ENCODE assay signal across 9 mouse cellular contexts in genomic region chr5:33297164-33297563, GRCm38 (mm10). TPM values are rescaled to one million over a fixed set of nuclear protein-coding genes. Genes with fewer than 3 reads are reported as not detected.
DNase-seq lines count a peak whose midpoint lies in the region; ATAC-seq and TF ChIP-seq lines count a peak whose summit lies in the region.
"Had no signal": no experiment of that assay in that cellular context is flagged by ENCODE, and none has a peak within 500 bp of the region (broad histone marks: within the 10 kb centered on the region; RNA-seq: fewer than 3 reads in every experiment).

No protein-coding gene starts in this region.

- H3K27ac ChIP-seq in CH12.LX (ENCODE audit: insufficient read depth, low read depth) = no peak overlapping the region
- no peak overlapping the region for H3K27ac ChIP-seq in lung, embryonic 14.5 days (ENCODE audit: low read depth)
- H3K27ac ChIP-seq: embryonic facial prominence, embryonic 12.5 days; liver, embryonic 15.5 days had no signal

- WGBS in lung, embryonic 14.5 days = 69% methylated on average over 6 of the region's 6 CpGs

- no peak overlapping the region for H3K9ac ChIP-seq in CH12.LX (ENCODE audit: insufficient read depth, low read depth)
- H3K9ac ChIP-seq in lung, embryonic 14.5 days = no peak overlapping the region
- H3K9ac ChIP-seq: embryonic facial prominence, embryonic 12.5 days; liver, embryonic 15.5 days had no signal

- no peak overlapping the region for H3K4me2 ChIP-seq in CH12.LX (ENCODE audit: insufficient read depth, low read depth, poor library complexity, severe bottlenecking)
- no peak overlapping the region for H3K4me2 ChIP-seq in lung, embryonic 14.5 days
- H3K4me2 ChIP-seq: embryonic facial prominence, embryonic 12.5 days; liver, embryonic 15.5 days had no signal

- H3K4me3 ChIP-seq in CH12.LX (replicated peaks in 1 of 3; ENCODE audit: low read depth in 2 of 3, low read length in 2 of 3, poor library complexity in 1 of 3) = no peak overlapping the region
- H3K4me3 ChIP-seq in lung, embryonic 14.5 days (ENCODE audit: low read depth, low read length) = no peak overlapping the region
- H3K4me3 ChIP-seq: embryonic facial prominence, embryonic 12.5 days; liver, embryonic 15.5 days had no signal

- DNase-seq in heart, postnatal 10 days = peak; percentile 5 to 16
- DNase-seq in heart, postnatal 14 days = no peak
- DNase-seq in CH12.LX (ENCODE audit: extremely low read depth) = peak; percentile 34
- no peak for DNase-seq in Patski (ENCODE audit: low read depth, low spot score)
- peak; percentile 35 for DNase-seq in lung, embryonic 14.5 days
- DNase-seq in MN1 (ENCODE audit: low spot score) = no peak
- no peak for DNase-seq in left cerebral cortex, adult 18-20 months (ENCODE audit: low spot score in 2 of 2)

- no peaks in the 10 kb centered on the region for H3K9me3 ChIP-seq in CH12.LX (replicated peaks; ENCODE audit: low read length)
- no peaks in the 10 kb centered on the region for H3K9me3 ChIP-seq in lung, embryonic 14.5 days (ENCODE audit: low read depth, low read length)
- H3K9me3 ChIP-seq: embryonic facial prominence, embryonic 12.5 days; liver, embryonic 15.5 days had no signal

- in situ Hi-C loops in CH12.LX (cut with MboI; ENCODE audit: low pct_ligation_motif_present, low pct_unique_long_range_greater_than_20kb, low sequenced_read_pairs) = no loop called here
- in situ Hi-C loops in Patski (cut with MboI; ENCODE audit: low pct_unique_long_range_greater_than_20kb) = no loop called here

- H3K27me3 ChIP-seq in CH12.LX (replicated peaks) (no peaks in the 10 kb centered on the region), Patski (peaks cover 2% of the 10 kb centered on the region)
- H3K27me3 ChIP-seq in lung, embryonic 14.5 days (ENCODE audit: insufficient read depth, low read length) = no peaks in the 10 kb centered on the region
- H3K27me3 ChIP-seq: embryonic facial prominence, embryonic 12.5 days had no signal

- no peak for TF ChIP-seq POLR2A in CH12.LX (IDR thresholded peaks at IDR 0.05; ENCODE audit: low read depth, low read length)

- no peak for TF ChIP-seq EP300 in CH12.LX (IDR thresholded peaks at IDR 0.05; ENCODE audit: low read length)

- peaks cover 0 to 14% of the 10 kb centered on the region in 2 experiments for H3K36me3 ChIP-seq in CH12.LX (replicated peaks in 1 of 2; ENCODE audit: control insufficient read depth in 1 of 2, insufficient read depth in 1 of 2, low read length in 1 of 2)
- no peaks in the 10 kb centered on the region for H3K36me3 ChIP-seq in lung, embryonic 14.5 days (ENCODE audit: insufficient read depth)
- H3K36me3 ChIP-seq: embryonic facial prominence, embryonic 12.5 days; liver, embryonic 15.5 days had no signal

- H3K4me1 ChIP-seq in CH12.LX (ENCODE audit: control insufficient read depth in 1 of 2, insufficient read depth in 2 of 2) = peaks cover 0 to 3% of the 10 kb centered on the region in 2 experiments; a peak in 1 of 4 replicates
- no peaks in the 10 kb centered on the region for H3K4me1 ChIP-seq in lung, embryonic 14.5 days (ENCODE audit: insufficient read depth)
- H3K4me1 ChIP-seq: embryonic facial prominence, embryonic 12.5 days; liver, embryonic 15.5 days had no signal

- CTCF ChIA-PET in Patski (lab: Charles Lee) = interaction anchor here (0.6 to 6.8 kb wide), 8 partner anchors 17 to 92 kb away, joined by 3 to 70 read pairs (median 4); partner anchors contain the start of genes Ctbp1 and Uvssa

- POLR2A ChIA-PET in Patski (lab: Charles Lee) = no interaction called here

- no peak for ATAC-seq in Patski
- ATAC-seq in lung, embryonic 14.5 days (ENCODE audit: insufficient read depth) = no peak

- TF ChIP-seq RAD21 in CH12.LX (IDR thresholded peaks at IDR 0.05; ENCODE audit: low read depth, low read length) = peak; percentile 66

- dilution Hi-C loops in CH12.LX (cut with MboI; ENCODE audit: extremely low pct_ligation_motif_present, extremely low pct_unique_long_range_greater_than_20kb, low sequenced_read_pairs) = no loop called here

- H3K79me2 ChIP-seq in CH12.LX (replicated peaks; ENCODE audit: control insufficient read depth, extremely low read depth, insufficient read depth, poor library complexity, severe bottlenecking) = no peaks in the 10 kb centered on the region

- intact Hi-C loops in heart, postnatal 10 days (cut with DNase I) = loop anchor here (1.0 kb wide), 1 partner anchor 94 kb away; no protein-coding TSS in a partner anchor
- intact Hi-C loops in heart, postnatal 14 days (cut with DNase I) = loop anchor here (2.0 to 10.0 kb wide), 2 partner anchors 94 to 252 kb away; no protein-coding TSS in a partner anchor

- TF ChIP-seq CTCF in CH12.LX (conservative IDR thresholded peaks at IDR 0.05 in 1 of 2, IDR thresholded peaks at IDR 0.05 in 1 of 2; ENCODE audit: low read depth in 2 of 2, low read length in 2 of 2) (peak; percentile 40 to 78), Patski (IDR thresholded peaks at IDR 0.05) (peak; percentile 87)
- peak; percentile 60 for TF ChIP-seq CTCF in lung, embryonic 14.5 days (IDR thresholded peaks at IDR 0.05; ENCODE audit: low read depth)

TF ChIP-seq in CH12.LX, 34 proteins besides CTCF, POLR2A, EP300 and RAD21:
- TF ChIP-seq UBTF (IDR thresholded peaks at IDR 0.05; ENCODE audit: low read depth, low read length) (no peak), SMC3 (IDR thresholded peaks at IDR 0.05; ENCODE audit: low read depth, low read length) (peak; percentile 72)

RNA-seq across cellular contexts. Expression of gene Ctbp1, which starts 22.4 kb away (rescaled TPM):
- total RNA-seq in heart, postnatal 10 days (2021) = 100 to 1,000 TPM; 236 to 245 TPM
- 100 to 1,000 TPM; 202 to 211 TPM for total RNA-seq in heart, postnatal 14 days (2021)
- total RNA-seq in CH12.LX (2012; rRNA removed) = 173 and 187 TPM in 2 replicates
- 101 and 109 TPM in 2 replicates for total RNA-seq in CH12.LX (2014; rRNA removed)
- polyA plus RNA-seq in CH12.LX (2012; ENCODE audit: insufficient read length, low read depth) = 167 and 188 TPM in 2 replicates
- polyA plus RNA-seq in Patski (2021) = 212 TPM
- polyA plus RNA-seq in lung, embryonic 14.5 days (2014; fragmentation: Nextera tagmentation; extraction: Ambion mirVana) = 395 and 414 TPM in 2 replicates
- 100 to 1,000 TPM; 340 to 348 TPM for total RNA-seq in left cerebral cortex, adult 18-20 months (2021)

RNA-seq across cellular contexts. Expression of gene Maea, which starts 38.1 kb away (rescaled TPM):
- total RNA-seq in heart, postnatal 10 days (2021) = 100 to 1,000 TPM; 125 to 126 TPM
- 10 to 100 TPM; 87.9 to 99.3 TPM for total RNA-seq in heart, postnatal 14 days (2021)
- 75.0 and 76.9 TPM in 2 replicates for total RNA-seq in CH12.LX (2012; rRNA removed)
- 75.5 and 91.4 TPM in 2 replicates for total RNA-seq in CH12.LX (2014; rRNA removed)
- 94.2 and 96.2 TPM in 2 replicates for polyA plus RNA-seq in CH12.LX (2012; ENCODE audit: insufficient read length, low read depth)
- polyA plus RNA-seq in Patski (2021) = 339 TPM
- 125 and 127 TPM in 2 replicates for polyA plus RNA-seq in lung, embryonic 14.5 days (2014; fragmentation: Nextera tagmentation; extraction: Ambion mirVana)
- 100 to 1,000 TPM; 102 to 109 TPM for total RNA-seq in left cerebral cortex, adult 18-20 months (2021)

Comparison
In these comparisons a context has a peak if more than half of its experiments do, and no peak if none do; other contexts are left out.
1. DNase-seq: peak in heart, postnatal 10 days (2 of 2), CH12.LX (single experiment) and lung, embryonic 14.5 days (single experiment); none in heart, postnatal 14 days (0 of 2), Patski (single experiment), MN1 (single experiment) and left cerebral cortex, adult 18-20 months (0 of 2).
2. Peak in every context shown above with its lines, with median percentiles within 50 percentile points of each other: CTCF ChIP-seq.